Mouse (Mus musculus) layer of hippocampus, adult 9-10 months (tissue): ENCODE results near the gene Parl.

Source experiments
- DNase-seq: peaks from one replicate; pipeline ENCODE4 v3.0.0; 2022; ENCODE audit warnings: low spot score

The Parl gene

DNA sequence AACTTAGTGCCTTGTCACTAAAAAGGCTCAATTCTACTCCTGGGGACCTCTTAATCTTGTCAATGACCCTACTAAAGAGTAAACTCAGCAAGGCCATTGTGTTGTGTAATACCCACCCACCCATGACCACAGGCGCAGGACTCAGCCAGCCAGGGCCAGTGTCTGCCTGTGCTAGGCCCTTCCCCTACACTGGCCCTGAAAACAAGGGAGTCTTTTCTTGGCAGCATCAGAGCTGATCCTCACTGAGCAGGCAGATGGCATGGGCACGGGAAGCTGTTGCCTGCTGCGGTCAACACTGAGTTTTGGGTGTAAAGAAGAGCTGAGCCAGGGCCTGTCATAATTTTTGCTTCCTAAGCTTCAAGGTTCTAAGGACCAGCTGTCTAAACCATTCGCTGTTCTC lies 64.8 kb downstream of the Parl start:
- DNase-seq: no peak

DNA sequence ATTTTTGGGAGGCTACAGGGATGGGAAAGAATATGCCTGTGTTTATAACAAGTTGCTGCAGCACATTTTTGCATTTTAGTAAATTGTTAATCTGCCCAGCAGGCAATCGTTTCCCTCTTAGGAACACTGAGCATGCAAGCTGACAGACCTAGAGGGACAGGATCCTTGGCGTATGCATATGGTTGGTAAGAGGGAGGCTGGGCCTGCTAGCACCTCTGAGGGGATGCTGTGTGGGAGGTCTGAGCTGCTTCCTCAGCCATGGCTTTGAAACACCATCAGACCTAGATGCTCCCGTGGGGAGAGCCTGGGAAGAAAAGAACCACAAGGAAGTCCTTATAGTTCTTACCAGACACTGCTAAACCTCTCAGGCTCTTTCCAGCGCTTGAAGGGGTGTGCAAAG lies 67.8 kb downstream of the Parl start:
- no peak for DNase-seq
